Mouse (Mus musculus) liver, adult (tissue): Measurements from ENCODE around the gene Creb5.

Experiments used
- GATA4 ChIP-seq: IDR thresholded peaks from 2 replicates; pipeline ENCODE4 v1.6.1; 2014; ENCODE audit warnings: mild to moderate bottlenecking, low read length; ENCODE audit not compliant: insufficient replicate concordance

Gene Creb5

DNA sequence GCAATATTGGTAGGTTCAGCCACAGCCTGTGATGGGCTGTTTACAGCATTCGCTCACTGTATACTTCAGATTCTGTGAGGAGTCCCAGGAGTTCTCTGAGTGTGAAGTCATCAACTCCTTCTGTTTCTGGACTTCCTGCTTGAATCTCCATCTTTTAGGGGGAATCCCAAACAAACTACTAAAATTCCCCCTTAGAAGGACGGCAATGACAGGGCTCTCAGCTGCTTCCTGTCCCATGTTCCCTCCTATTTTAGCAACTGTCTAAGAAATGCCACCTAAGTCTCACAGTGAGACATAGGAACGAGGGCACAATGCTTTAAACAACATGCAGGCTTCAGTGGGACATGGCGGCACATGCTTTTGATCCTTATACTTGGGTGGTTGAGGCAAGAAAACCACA, 204.3 kb downstream of the Creb5 start:
- TF ChIP-seq GATA4: no peak

DNA sequence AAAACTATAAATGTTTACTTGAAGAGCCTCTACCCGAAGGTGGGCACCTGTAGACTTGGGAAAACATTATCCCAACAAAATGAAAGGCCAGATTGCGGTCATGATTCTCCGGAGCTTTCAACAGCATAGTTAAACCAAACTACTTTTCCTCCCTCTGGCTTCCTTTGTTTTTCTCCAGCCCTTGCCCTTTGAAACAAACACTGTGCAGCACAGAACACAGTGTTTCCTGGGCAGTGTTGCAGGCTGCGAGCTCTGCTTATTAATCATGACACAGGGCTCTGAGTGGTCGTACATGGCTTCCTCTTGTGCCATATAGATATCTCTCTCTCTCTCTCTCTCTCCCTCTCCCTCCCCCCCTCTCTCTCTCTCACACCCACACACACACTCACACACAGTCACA, 206.8 kb downstream of the Creb5 start:
- no peak for TF ChIP-seq GATA4

DNA sequence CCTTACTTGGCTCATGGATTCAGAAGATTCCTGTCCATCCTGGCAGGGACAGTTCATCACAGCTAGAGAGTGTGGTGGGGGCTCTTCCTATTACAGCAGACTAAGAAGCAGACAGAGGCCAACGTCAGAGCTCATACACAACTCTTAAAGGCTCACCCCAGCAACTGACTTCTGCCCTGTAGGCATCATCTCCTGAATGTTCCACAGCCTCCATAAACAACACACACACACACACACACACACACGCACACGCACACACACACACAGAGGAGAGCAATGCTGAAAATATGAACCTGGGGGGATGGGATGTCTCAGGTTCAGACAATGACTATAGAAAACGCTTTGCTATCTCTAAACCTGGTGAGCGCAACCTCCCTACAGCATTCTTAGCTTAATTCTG, 208.6 kb downstream of the Creb5 start:
- TF ChIP-seq GATA4: no peak

DNA sequence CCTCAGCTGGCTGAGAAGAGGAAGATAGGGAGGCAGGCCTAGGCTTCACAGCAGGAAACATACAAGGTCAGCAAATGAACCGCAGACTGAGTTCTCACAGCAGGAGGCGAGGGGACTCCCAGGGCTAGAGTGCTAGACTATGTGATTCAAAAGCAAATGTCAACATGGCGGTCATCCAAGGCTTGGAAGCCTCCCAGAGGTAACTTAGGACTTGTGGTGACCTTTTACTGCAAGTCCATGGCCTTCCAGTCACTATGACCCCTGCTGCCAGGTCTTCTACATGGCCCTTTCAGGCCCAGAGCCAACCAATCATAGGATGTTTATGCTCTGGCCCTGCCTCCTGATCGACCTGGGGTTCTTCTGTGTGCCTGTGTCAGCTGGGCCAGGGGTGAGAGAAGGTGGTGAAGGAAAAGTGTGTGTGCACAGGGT, 209.3 kb downstream of the Creb5 start:
- no peak for TF ChIP-seq GATA4

DNA sequence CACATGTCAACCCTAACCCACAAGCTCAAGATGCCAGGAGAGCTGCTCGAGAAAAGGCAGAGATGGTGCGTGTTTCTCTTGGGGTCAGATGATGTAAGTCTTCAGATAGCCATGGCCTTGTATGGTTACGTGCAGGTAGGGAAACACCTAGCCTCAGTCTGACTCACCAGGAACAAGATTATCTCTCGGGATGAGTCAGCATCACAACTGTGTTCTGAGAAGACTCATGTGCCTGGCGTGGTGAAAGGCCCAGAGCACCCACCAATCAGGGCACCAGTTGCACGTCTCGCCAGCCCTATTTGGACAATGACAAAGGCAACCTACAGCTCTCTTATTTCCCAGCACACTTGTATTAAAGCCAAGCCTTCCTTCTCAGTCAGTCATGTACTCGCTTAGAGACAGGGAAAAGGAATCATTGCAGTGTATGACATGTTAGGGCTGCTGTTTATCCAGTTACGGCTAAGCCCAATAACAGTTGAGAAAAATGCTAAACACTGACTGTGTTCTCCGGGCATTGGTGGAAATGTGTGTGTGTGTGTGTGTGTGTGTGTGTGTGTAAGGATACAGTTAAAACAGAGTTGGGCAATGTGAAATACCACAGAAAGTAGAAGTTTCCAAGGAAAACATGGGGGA, 210.9 kb downstream of the Creb5 start:
- TF ChIP-seq GATA4: no peak

DNA sequence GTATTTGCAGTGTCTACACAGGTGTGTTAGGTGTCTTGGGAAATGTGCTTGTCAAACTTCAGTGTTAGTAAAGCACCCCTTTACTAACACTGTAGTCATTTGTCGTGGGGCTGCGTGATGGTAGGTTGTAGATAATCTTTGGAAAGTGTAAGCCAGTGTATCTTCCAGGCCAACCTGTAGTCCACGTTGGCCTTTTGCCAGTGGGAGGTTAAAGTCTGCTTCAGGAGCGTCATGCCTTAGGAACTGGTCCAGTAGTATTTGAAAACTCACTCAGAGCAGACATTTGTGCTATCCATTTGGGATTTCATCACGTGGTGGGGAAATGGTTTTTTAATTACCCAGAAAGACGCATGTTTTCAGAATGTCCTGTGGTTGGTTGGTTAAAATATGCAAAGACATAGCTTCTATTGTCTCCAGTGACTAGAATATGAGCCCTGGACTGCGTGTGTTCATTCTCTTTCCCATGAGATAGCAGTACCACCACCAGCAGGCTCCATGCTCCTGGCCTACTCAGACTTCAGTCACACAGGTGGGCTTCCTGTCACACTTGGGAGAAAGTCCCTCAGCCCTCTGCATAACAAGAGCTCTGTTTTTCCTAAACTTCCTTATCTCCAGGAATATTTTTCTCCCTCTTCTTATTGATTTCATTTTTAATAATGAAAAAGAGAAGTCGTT, 212.7 kb downstream of the Creb5 start:
- TF ChIP-seq GATA4: no peak

DNA sequence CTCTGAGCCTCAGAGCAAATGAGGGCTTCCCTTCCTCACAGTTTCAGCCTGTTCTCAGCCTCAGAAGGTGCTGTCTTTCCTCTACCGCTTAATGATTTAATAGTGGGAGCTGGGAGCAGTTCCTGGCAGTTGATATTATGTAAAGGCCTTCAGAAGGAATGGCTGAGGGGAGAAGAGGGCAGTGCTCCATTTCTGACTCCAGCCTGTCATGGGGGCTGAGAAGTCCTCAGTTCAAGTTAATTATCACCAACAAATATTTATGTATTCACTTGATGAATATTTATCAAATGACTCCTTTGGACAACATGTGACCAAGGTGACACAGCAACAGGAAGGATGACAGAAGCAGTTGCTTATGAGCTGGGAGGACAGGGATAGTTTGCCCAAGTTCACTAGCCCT, 214.2 kb downstream of the Creb5 start:
- TF ChIP-seq GATA4: no peak

DNA sequence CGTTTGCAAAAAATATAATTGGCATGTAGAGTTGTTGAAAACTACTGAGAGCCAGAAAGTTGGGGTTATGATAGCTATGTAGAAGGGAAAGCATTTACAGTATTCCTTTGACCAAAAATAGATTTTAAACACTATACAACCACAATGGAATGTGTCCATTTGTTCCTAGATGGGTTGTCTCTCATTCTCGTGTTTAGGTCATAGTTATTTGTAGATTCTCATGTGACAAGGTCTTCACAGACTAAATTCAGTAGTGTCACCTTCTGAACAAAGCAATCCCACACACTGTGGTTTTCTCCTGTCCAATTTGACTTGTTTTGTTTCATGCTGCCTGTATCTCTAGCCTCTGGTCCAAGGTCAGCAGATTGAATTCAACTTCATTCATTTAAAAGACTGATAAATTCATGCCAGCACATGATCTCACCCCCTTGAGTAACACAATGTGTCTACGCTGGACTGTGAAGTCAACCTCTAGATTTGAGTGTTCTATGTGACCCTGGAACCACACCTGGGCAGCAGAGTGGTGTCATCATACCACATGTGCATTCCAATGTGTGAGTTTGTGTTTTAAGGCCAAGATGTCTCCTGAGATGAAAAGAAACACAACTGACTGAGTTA, 220.0 kb downstream of the Creb5 start:
- no peak for TF ChIP-seq GATA4

DNA sequence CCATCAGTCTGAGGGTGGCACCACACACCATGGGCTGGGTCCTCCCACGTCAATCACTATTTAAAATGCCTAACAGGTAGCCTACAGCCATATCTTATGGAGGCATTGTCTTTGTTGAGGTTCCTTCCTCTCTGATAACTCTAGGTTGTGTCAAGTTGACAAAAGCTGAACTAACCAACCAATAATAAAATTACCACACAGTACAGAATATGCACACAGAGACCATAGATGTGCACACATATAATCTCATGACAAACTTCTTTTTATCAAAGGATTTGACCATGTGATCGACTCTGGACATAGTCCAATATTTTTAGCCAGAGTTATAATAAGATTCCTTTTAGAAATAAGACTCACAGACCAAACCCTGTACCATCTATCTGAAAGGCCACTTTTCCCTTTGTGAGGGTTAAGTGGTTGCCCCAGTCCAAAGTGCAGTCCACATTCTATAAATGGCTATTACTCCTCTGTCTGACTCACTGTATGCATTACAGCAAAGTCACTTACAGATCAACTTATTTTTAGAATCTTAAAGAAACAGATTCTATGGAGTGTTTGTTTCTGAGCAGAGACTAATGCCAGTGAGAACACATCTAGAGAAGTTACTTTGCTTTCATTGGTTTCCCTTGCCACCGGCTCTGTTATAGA, 221.9 kb downstream of the Creb5 start:
- no peak for TF ChIP-seq GATA4

DNA sequence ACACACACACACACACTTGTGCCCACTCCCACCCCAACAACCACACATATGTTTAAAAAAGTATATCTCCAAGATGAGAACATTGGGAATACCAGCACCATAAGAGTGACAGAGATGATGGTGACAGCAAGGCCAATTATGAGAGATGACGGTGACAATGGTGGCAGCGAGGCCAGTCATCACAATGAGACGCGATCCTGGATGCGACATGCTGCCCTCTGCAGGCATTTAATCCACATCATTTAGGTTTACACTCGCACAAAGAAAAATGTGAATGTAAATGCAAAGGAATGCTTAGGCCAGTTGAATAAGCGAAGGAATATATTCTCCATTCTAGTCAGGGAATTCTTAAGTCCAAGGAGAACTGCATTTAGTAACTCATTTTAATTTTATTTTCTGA, 222.9 kb downstream of the Creb5 start:
- no peak for TF ChIP-seq GATA4

DNA sequence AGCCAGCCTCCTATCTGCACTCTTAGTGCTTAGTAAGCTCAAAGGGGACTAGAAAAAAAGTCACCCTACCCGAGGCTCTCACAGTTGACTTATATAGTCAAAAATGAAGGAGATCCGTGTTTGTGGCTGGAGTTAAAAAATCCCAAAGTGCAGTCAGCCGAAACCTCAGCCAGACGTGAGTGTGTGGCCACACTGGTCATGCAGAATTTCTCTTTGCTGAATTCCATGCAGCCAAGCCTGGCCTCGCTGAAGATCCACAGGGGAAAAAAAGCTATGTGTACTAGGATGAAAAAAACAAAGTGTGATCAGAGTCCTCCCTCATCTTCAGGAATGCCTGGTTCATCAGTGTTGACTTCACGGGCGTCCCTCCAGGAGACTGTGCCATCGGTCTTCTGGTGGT, 225.2 kb downstream of the Creb5 start:
- TF ChIP-seq GATA4: no peak

DNA sequence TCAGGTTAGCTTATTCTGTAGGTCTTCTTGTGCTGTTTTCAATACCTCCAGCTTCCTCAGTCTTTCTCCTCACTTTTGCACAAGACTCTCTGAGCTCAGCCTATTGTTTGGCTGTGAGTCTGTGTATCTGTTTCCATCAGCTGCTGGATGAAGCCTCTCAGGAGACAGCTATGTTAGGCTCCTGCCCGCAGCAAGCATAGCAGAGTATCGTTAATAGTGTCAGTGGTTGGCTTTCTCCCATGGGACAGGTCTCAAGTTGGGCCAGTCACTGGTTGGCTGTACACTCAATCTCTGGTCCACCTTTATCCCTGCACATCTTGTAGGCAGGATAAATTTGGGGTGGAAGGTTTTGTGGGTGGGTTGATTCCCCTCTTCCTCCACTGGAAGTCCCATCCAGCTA, 226.3 kb downstream of the Creb5 start:
- no peak for TF ChIP-seq GATA4

DNA sequence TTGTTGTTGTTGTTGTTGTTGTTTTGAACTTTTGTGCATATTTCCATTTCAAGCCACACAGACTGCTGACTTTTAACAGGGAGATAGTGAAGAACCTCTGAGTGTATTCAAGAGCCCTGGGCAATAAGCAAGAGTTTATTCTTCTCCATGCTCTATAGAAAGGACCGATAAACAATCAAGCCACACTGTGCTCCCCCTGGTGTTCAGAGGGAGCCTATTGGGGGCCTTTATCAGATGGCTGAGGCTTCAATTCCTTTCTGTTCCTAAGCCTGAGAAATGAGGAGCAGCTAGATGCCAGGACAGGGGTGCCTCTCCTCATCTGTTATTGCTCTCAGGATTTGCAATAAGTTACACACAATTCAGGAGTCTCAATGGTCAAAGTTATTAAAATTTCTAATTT, 227.8 kb downstream of the Creb5 start:
- TF ChIP-seq GATA4: no peak

DNA sequence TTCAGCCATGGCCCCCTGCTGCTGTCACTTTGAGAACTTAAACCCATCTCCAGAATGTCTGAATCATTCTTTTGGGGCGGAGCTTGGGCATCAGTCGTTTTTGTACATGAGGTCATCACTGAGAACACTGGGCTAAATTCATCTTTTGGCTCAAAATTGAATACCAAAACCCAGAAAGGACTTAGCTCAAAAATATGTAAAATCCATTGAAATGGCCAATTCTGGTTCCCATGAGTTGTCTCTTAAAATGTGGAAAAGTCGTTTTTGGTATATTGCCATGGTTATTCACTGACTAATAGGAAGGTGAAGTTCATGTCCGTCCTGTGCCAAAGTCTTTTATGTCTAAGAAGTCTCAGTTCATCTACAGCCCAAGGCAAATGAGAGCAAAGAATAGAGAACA, 228.5 kb downstream of the Creb5 start:
- TF ChIP-seq GATA4: no peak

DNA sequence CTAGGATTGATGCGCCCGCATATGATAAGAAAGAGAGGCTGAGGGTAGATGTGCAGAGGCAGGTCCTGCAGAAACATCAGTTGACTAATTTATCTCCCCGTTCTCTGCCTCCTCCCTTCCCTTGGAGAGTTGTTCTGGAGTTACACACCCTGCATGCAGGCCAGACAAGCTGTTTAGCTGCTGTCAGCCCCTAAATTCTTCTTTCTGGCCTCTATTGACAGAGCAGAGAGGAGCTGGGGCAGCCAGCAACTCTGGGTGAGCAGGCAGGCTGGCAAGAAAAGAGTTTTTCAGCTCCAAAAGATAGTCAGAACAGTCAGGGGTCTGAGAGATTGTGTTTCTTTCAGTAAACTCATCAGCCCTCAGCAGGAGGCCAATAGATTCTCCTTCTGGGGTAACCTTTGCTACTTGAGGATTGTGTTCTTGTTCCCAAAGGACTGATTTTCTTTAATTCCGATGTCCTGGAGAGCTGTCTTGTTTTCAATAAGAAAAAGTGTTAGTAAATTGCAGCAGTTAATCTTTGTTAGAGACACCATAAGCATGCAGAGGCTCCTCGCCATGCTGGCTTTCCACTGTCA, 230.4 kb downstream of the Creb5 start:
- TF ChIP-seq GATA4: no peak

DNA sequence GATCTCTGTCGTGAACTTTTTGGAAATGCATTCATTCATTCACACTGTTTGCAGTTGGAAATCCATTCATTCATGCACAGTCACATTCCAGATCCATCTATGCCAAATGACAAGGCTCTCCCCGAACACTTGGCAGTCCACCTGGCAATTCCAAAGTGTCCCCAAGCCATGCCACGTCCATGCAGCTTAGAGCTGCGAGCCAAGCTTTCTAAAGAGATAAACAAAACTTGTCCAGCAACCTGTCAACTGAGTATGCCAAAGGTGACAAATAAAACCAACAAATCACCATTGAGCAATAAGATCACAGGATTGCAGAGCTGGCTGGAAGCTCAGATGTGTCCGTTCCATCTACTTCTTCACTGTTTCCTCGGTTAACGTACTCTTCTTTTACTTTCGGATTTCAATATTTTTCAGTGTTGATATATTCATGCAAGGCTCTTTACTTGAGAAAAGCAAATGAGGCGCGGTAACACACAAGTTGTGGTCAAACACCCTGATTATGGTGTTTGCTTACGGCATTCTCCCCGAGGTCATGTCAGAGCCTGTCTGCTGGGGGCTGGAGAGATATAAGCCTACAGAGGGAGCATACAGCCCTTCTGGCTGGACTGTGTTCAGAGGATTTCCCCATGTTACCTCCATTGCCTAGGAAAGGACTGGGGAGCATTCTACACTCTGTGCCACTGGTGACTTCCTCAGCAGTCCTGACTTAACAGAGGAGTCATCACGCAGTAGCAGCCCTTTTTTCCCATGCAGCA, 236.8 kb downstream of the Creb5 start:
- no peak for TF ChIP-seq GATA4

DNA sequence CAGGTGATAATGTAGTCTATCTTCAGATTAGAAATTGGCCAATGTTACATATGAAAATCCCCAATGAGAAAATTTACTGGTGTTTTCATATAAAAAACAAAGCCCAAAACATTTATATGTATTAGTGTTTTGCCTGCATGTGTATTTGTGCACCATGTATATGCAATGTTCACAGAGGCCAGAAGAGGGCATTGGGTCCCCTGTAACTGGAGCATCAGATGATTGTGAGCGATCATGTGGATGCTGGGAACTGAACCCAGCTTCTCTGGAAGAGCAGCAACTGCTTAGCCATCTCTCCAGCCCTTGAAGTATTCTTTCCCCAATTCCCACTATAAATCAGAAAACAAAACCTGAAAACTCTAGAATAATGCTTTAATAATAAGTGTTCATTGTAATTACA, 239.4 kb downstream of the Creb5 start:
- TF ChIP-seq GATA4: no peak
